Comparison of ENCODE assay signal across 13 mouse cellular contexts in genomic region chr9:42265309-42265708, GRCm38 (mm10). TPM values are rescaled to one million over a fixed set of nuclear protein-coding genes. Genes with fewer than 3 reads are reported as not detected.
DNase-seq lines count a peak whose midpoint lies in the region; ATAC-seq lines count a peak whose summit lies in the region.
"Had no signal": no experiment of that assay in that cellular context is flagged by ENCODE, and none has a peak within 500 bp of the region (broad histone marks: within the 10 kb centered on the region; RNA-seq: fewer than 3 reads in every experiment).

No protein-coding gene starts in this region.

- H3K27ac ChIP-seq in forebrain, embryonic 10.5 days, result peak overlapping the region; percentile 94; the same call in 1 of the 2 replicates
- H3K27ac ChIP-seq in forebrain, embryonic 11.5 days (ENCODE audit: low read depth, low read length), result no peak overlapping the region
- no peak overlapping the region for H3K27ac ChIP-seq in neural tube, embryonic 12.5 days
- peak overlapping the region; percentile 96; the same call in 1 of the 2 replicates for H3K27ac ChIP-seq in hindbrain, embryonic 13.5 days

- no peak for DNase-seq in forebrain, embryonic 10.5 days (ENCODE audit: extremely low spot score, low spot score)
- DNase-seq in forebrain, embryonic 11.5 days (ENCODE audit: low spot score), result no peak
- no peak for DNase-seq in neural tube, embryonic 10.5 days (ENCODE audit: extremely low spot score, low spot score)
- no peak for DNase-seq in spleen, adult 12 weeks (ENCODE audit: low spot score)
- DNase-seq in right cerebral cortex, adult 18-20 months, result no peak
- DNase-seq in frontal cortex, postnatal 36 days (ENCODE audit: low spot score in 2 of 2), result no peak
- DNase-seq: adrenal gland, postnatal 25 days; gastrocnemius, postnatal 25 days; kidney, adult 8-10 months; lung, postnatal 14 days had no signal

- no peak overlapping the region for H3K4me3 ChIP-seq in forebrain, embryonic 10.5 days
- no peak overlapping the region for H3K4me3 ChIP-seq in forebrain, embryonic 11.5 days (ENCODE audit: low read depth, low read length)
- no peak overlapping the region for H3K4me3 ChIP-seq in neural tube, embryonic 12.5 days
- H3K4me3 ChIP-seq in hindbrain, embryonic 13.5 days, result no peak overlapping the region

- 96% methylated on average over 4 of the region's 4 CpGs for WGBS in forebrain, embryonic 10.5 days
- WGBS in forebrain, embryonic 11.5 days, result 90% methylated on average over 4 of the region's 4 CpGs
- 89% methylated on average over 4 of the region's 4 CpGs for WGBS in neural tube, embryonic 12.5 days
- 86% methylated on average over 4 of the region's 4 CpGs for WGBS in hindbrain, embryonic 13.5 days

- H3K9ac ChIP-seq in forebrain, embryonic 11.5 days (ENCODE audit: low read length), result no peak overlapping the region
- H3K9ac ChIP-seq in neural tube, embryonic 12.5 days, result no peak overlapping the region
- H3K9ac ChIP-seq in hindbrain, embryonic 13.5 days, result no peak overlapping the region
- H3K9ac ChIP-seq: stomach, embryonic 15.5 days had no signal

- ATAC-seq in forebrain, embryonic 11.5 days (replicated peaks; ENCODE audit: low FRiP score), result no peak
- no peak for ATAC-seq in neural tube, embryonic 12.5 days (ENCODE audit: low FRiP score, low read depth)
- ATAC-seq in hindbrain, embryonic 13.5 days (ENCODE audit: low FRiP score), result no peak

- H3K4me1 ChIP-seq in forebrain, embryonic 10.5 days, result peaks cover 31% of the 10 kb centered on the region
- H3K4me1 ChIP-seq in forebrain, embryonic 11.5 days (replicated peaks; ENCODE audit: control insufficient read depth, insufficient read depth, low read length), result peaks cover 4% of the 10 kb centered on the region; the same call in 1 of the 2 replicates
- peaks cover 24% of the 10 kb centered on the region for H3K4me1 ChIP-seq in neural tube, embryonic 12.5 days
- H3K4me1 ChIP-seq in hindbrain, embryonic 13.5 days (replicated peaks), result peaks cover 38% of the 10 kb centered on the region

- no peak overlapping the region for H3K4me2 ChIP-seq in forebrain, embryonic 11.5 days (ENCODE audit: low read depth, low read length, severe bottlenecking)
- H3K4me2 ChIP-seq in neural tube, embryonic 12.5 days (replicated peaks), result peak overlapping the region; percentile 60
- H3K4me2 ChIP-seq in hindbrain, embryonic 13.5 days, result peak overlapping the region; percentile 77

- H3K9me3 ChIP-seq in forebrain, embryonic 10.5 days, result no peaks in the 10 kb centered on the region
- H3K9me3 ChIP-seq in forebrain, embryonic 11.5 days (ENCODE audit: control insufficient read depth, low read length), result no peaks in the 10 kb centered on the region
- H3K9me3 ChIP-seq in neural tube, embryonic 12.5 days, result no peaks in the 10 kb centered on the region
- no peaks in the 10 kb centered on the region for H3K9me3 ChIP-seq in hindbrain, embryonic 13.5 days
- H3K9me3 ChIP-seq: stomach, embryonic 15.5 days had no signal

- H3K27me3 ChIP-seq in forebrain, embryonic 10.5 days (ENCODE audit: poor library complexity, severe bottlenecking), result 0 out of 2 replicates have a peak, but pooled peaks cover 4% of the 10 kb centered on the region
- no peaks in the 10 kb centered on the region for H3K27me3 ChIP-seq in forebrain, embryonic 11.5 days (ENCODE audit: control insufficient read depth, insufficient read depth, low read length)
- no peaks in the 10 kb centered on the region for H3K27me3 ChIP-seq in neural tube, embryonic 12.5 days (replicated peaks)
- H3K27me3 ChIP-seq in hindbrain, embryonic 13.5 days, result no peaks in the 10 kb centered on the region
- H3K27me3 ChIP-seq: stomach, embryonic 15.5 days had no signal

- H3K36me3 ChIP-seq in forebrain, embryonic 10.5 days (replicated peaks), result peaks cover 16% of the 10 kb centered on the region
- H3K36me3 ChIP-seq in forebrain, embryonic 11.5 days (ENCODE audit: control insufficient read depth, insufficient read depth, low read length), result no peaks in the 10 kb centered on the region
- no peaks in the 10 kb centered on the region for H3K36me3 ChIP-seq in neural tube, embryonic 12.5 days
- H3K36me3 ChIP-seq in hindbrain, embryonic 13.5 days, result no peaks in the 10 kb centered on the region
- H3K36me3 ChIP-seq: stomach, embryonic 15.5 days had no signal

RNA-seq across cellular contexts. Expression of gene Sc5d, which starts 1.3 kb away (rescaled TPM):
- 68.8 and 70.8 TPM in 2 replicates for polyA plus RNA-seq in forebrain, embryonic 10.5 days (2016; fragmentation: Nextera tagmentation; extraction: Ambion mirVana)
- polyA plus RNA-seq in forebrain, embryonic 11.5 days (2014; fragmentation: Nextera tagmentation; extraction: Ambion mirVana), result 74.4 and 80.7 TPM in 2 replicates
- polyA plus RNA-seq in neural tube, embryonic 12.5 days (2016; fragmentation: Nextera tagmentation; extraction: Ambion mirVana), result 63.5 and 64.1 TPM in 2 replicates
- 63.0 and 72.2 TPM in 2 replicates for polyA plus RNA-seq in hindbrain, embryonic 13.5 days (2015; fragmentation: Nextera tagmentation; extraction: Ambion mirVana)

Comparison
In these comparisons a context has a peak if more than half of its experiments do, and no peak if none do; other contexts are left out.
1. H3K27ac ChIP-seq: peak in forebrain, embryonic 10.5 days (single experiment) and hindbrain, embryonic 13.5 days (single experiment); none in forebrain, embryonic 11.5 days (single experiment) and neural tube, embryonic 12.5 days (single experiment).